Mouse (Mus musculus) Muller cell, postnatal 12 days (primary cell): ENCODE results near the gene Gm3264.
"Not testable (repeated sequence)": the region's sequence is repeated elsewhere in the genome, so short reads cannot be mapped to it uniquely, and the experiment has no call there.

Source experiments
- DNase-seq: peaks from one replicate; pipeline ENCODE4 v3.0.0-alpha.2; 2015; ENCODE audit errors: inconsistent ontology term

Gene Gm3264

GRCm38 (mm10) chr14:4855299-4855980, at the start of gene Gm3264:
TSS of gene Gm3264 (plus strand) at chr14:4855576.
- DNase-seq, result not testable (repeated sequence)

GRCm38 (mm10) chr14:4806421-4806820, 49.0 kb upstream of the Gm3264 start:
- DNase-seq, result not testable (repeated sequence)

- DNase-seq, result not testable (repeated sequence)
Observed at GRCm38 (mm10) chr14:4821950-4822349, 33.4 kb upstream of the Gm3264 start.

GRCm38 (mm10) chr14:4837806-4838205, 17.6 kb upstream of the Gm3264 start, which contains the start of gene Gm3269:
TSS of gene Gm3269 (plus strand) at chr14:4838106.
- not testable (repeated sequence) for DNase-seq

GRCm38 (mm10) chr14:4892116-4892515, 36.7 kb downstream of the Gm3264 start, which contains the start of gene Gm3278:
TSS of gene Gm3278 (plus strand) at chr14:4892416.
- not testable (repeated sequence) for DNase-seq
